Mouse (Mus musculus) ovary, adult 2 months (tissue): ENCODE results near the gene Rhox1. TPM values are rescaled to one million over a fixed set of nuclear protein-coding genes. Genes with fewer than 3 reads are reported as not detected.

Experiments used
- polyA plus RNA-seq: library from polyadenylated mRNA; depleted of rRNA; stranded (reverse); fragments of >200 nt; gene quantifications from 2 replicates; pipeline ENCODE4 v1.2.3, GENCODE M21; 2012; rRNA removed

Gene Rhox1
- 0.25 and 0.28 TPM in 2 replicates for polyA plus RNA-seq

DNA sequence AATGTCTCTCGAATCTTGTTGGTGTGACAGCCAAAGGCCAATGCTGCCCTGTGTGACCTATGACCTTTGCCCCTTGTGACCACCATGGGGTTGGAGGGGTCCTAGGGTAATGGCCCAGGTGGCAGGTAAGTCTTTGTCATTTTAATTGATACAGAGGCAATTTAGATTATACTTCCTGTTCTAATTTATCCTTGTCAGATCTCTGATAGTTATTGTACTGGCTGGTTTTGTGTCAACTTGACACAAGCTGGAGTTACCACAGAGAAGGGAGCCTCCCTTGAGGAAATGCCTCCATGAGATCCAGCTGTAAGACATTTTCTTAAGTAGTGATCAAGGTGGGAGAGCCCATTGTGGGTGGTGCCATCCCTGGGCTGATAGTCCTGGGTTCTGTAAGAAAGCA lies at the start of gene Rhox1:
TSS of gene Rhox1 (minus strand) at position 101 of the 400 bp plus-strand sequence.

DNA sequence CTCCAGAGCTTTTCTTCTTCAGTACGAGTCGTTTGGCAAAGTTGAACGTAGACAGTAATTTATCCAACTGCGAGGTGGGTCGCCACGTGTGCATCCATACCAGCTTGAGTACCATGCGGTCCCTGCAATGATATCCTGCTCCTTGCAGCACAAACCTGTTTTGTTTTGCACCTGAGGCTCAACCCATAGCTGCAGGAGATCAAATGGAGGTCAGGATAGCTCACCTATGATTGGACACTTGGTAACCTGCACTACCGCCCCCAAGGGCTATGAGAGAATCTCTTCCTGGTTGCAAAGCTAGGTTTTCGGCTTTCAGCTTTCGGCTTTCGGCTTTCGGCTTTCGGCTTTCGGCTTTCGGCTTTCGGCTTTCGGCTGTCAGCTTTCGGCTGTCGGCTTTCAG lies 43.0 kb upstream of the Rhox1 start, which contains the start of gene Rhox4a:
TSS of gene Rhox4a (plus strand) at position 301 of the 400 bp plus-strand sequence.

DNA sequence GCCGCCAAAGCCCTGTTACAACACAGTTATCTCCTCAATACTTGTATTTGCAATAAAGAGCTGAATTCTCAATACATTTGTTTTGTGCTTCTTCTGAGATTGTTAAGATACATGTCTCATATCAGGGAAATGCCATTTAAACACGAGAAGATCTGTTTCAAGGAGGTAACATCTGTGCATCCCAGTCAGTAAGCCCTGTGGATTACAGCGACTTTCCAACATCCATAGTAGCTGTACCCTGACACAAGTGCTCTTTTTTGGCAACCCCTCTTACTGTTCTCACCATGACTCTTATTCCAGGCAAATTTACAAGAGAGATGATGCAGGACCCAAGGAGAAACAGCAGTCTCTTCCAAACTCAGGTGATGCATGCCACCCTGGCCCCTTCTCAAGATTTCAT lies 27.6 kb upstream of the Rhox1 start, which contains the start of gene Rhox3a:
TSS of gene Rhox3a (plus strand) at position 301 of the 400 bp plus-strand sequence.

DNA sequence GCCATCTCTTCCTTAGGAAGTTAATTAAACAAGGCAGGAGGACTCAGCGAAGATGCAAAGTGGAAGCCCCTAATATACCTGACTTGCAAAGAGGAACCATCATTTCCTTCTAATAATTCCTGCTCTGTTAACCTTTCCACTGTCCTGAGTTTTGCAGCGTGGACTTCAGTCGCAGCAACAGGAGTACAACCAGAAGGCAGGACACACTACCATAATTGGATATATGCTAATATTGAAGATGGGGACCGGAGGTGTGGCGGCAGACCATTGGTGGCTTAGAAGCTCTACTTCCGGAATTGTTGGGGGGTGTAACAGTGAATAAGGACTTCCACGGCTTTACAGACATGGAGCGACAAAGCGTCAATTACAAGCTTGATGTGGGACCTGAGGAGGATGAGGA lies 22.6 kb upstream of the Rhox1 start, which contains the start of gene Rhox2a:
TSS of gene Rhox2a (plus strand) at position 301 of the 400 bp plus-strand sequence.

DNA sequence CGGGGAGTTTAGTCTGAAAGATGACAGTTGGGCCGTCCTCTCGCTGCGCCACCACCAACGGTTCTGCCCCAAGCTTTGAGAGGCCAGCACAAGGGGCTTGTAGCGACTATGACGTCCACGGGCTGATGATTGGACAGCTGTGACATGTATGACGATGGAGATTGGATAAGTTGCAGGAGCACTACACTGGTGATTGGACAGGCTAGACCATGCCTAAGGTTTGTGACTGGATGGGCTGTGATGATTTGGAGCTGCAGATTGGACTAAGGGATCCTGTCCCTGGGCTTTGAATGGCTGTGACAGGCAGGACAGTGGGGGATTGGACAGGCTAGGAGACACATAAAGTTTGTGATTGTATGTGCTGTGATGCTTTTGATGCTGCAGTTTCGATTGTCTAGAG lies 11.1 kb downstream of the Rhox1 start, which contains the start of gene Gm9:
TSS of gene Gm9 (minus strand) at position 101 of the 400 bp plus-strand sequence.

DNA sequence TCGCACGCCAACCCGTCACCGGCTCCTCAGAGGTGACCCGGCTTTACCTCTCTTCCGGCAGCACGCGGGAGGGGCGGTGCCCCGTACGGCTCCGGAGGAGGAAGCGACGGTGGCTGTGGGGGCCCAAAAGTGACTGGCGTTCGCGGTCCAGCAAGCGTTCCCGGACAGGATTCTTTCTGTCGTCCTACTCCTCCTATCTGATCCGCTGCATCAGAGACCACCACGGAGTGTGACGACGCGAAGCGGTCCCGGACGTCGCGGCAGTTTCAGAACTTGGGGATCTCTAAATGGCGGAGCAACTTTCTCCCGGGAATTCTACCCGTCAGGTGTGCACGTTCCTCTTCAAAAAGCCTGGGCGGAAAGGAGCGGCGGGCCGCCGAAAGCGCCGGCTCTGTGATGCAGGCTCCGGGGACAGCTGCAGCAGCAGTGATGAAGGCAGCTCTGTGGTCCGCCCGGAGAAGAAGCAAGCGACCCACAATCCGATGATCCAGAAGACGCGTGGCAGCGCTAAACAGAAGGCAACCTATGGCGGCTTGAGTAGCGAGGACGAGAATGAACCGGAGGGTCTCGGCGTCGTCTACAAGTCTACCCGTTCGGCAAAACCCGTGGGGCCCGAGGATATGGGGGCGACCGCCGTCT lies 30.8 kb downstream of the Rhox1 start, which contains the start of the genes Ndufa1 and Rnf113a1:
TSS of gene Ndufa1 (minus strand) at position 59 of the 639 bp plus-strand sequence.
TSS of gene Rnf113a1 (plus strand) at position 141 of the 639 bp plus-strand sequence.

DNA sequence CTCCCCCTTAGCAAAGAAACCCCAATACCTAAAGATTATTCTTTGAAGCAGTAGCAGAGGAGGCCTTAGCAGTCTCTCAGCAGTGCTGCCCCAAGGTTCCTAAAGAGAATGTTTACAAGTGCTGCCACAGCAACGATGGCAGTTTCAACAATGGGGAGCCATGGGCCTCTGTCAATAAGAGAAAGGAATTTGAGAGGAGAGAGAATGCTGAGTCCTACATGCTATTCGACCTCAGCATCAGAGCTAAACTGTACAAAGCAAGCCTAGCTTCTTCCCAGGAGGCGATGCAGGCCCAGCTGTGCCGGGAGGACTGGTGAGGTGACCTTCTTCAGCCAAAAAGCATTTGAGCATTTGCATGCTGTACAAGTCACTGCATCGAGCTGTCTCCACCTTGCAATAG lies 53.3 kb downstream of the Rhox1 start, which contains the start of gene Akap14:
TSS of gene Akap14 (minus strand) at position 101 of the 400 bp plus-strand sequence.

Other genes with a start within 250 kb of the Rhox1 start
- gene Sept6, start 230.5 kb downstream of the Rhox1 start, polyA plus RNA-seq = 10.3 and 17.7 TPM in 2 replicates
- 0.09 TPM in 1 of 2 replicates, not detected in the other for gene Sowahd, start 173.4 kb downstream of the Rhox1 start, polyA plus RNA-seq
- 12.7 and 16.7 TPM in 2 replicates for gene Rpl39, start 136.9 kb downstream of the Rhox1 start, polyA plus RNA-seq
- 1.9 and 2.4 TPM in 2 replicates for gene Upf3b, start 111.9 kb downstream of the Rhox1 start, polyA plus RNA-seq
- gene Nkap, start 95.5 kb downstream of the Rhox1 start, polyA plus RNA-seq = 1.8 and 2.0 TPM in 2 replicates
- 7.0 and 7.1 TPM in 2 replicates for gene Akap14, start 53.4 kb downstream of the Rhox1 start, polyA plus RNA-seq
- gene Ndufa1, start 31.1 kb downstream of the Rhox1 start, polyA plus RNA-seq = 86.4 and 196 TPM in 2 replicates
- 2.1 and 2.3 TPM in 2 replicates for gene Rnf113a1, start 31.0 kb downstream of the Rhox1 start, polyA plus RNA-seq
- not detected in 2 replicates for gene Gm9, start 11.2 kb downstream of the Rhox1 start, polyA plus RNA-seq
- not detected in 2 replicates for gene Rhox2a, start 22.7 kb upstream of the Rhox1 start, polyA plus RNA-seq
- not detected in 2 replicates for gene Rhox3a, start 27.7 kb upstream of the Rhox1 start, polyA plus RNA-seq
- gene Rhox4a, start 43.1 kb upstream of the Rhox1 start, polyA plus RNA-seq = not detected in 2 replicates
- gene Rhox3a2, start 157.8 kb upstream of the Rhox1 start, polyA plus RNA-seq = not detected in 2 replicates
- not detected in 2 replicates for gene Rhox4a2, start 168.6 kb upstream of the Rhox1 start, polyA plus RNA-seq
- gene Rhox2b, start 189.8 kb upstream of the Rhox1 start, polyA plus RNA-seq = not detected in 2 replicates
- not detected in 2 replicates for gene Rhox4b, start 210.2 kb upstream of the Rhox1 start, polyA plus RNA-seq
- not detected in 2 replicates for gene Rhox2c, start 231.4 kb upstream of the Rhox1 start, polyA plus RNA-seq
- not detected in 2 replicates for gene Rhox3c, start 236.3 kb upstream of the Rhox1 start, polyA plus RNA-seq